Mouse (Mus musculus) mesoderm, embryonic 11.5 days (tissue): ENCODE measurements at regions not wholly inside any gene's neighbourhood (a gene's known extent, or its start where the extent isn't known, plus 50 kb on each side); places are given as distances from the start of the nearest gene placed in this dataset.

Experiments used
- DNase-seq: peaks from one replicate; pipeline ENCODE4 v3.0.0-alpha.2; 2012; ENCODE audit warnings: low read depth, low spot score

GRCm38 (mm10) chr17:48592457-48592856, 137.8 kb downstream of the Unc5cl start:
- no peak for DNase-seq

- no peak for DNase-seq
These were observed 140.8 kb downstream of the Unc5cl start for GRCm38 (mm10) chr17:48595418-48595963.

DNA sequence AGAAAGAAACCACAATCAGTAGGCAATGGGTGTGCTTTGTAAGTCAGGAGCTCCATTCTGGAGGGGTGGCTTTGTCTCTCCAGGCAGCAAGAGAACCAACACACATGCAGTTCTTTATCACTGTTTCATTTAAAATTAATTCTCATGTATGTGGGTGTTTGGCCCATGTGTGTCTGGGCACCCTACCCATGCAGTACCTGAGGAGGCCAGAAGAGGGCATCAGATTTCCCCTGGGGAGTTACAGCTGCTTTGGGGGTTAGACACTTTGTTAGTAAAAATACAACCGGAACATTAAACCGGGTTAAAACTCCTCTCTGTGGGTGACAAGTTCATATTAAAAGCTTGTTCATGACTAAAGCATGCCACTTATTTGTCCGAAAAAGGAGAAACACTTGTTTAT, 141.7 kb downstream of the Unc5cl start:
- no peak for DNase-seq

DNA sequence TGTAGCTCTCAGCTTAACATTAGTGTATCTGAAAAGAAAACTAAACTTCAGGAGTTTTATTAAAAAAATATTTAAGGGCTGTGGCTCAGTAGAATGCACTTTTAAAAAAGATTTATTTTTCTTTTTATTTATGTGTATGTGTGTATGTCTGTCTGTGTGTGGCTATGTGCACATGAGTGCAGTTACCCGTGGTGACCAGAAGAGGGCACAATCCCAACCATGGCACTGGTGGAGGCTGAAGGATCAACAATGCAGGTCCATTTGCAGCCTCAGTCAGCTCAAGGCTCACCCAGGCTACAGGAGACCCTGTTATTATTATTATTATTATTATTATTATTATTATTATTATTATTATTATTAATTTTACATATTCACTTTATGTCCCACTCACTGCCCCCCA, 142.6 kb downstream of the Unc5cl start:
- DNase-seq: no peak

- DNase-seq: no peak
These were observed 143.9 kb downstream of the Unc5cl start for GRCm38 (mm10) chr17:48598471-48599141.

GRCm38 (mm10) chr17:48600176-48600575, 145.5 kb downstream of the Unc5cl start:
- DNase-seq: no peak

DNA sequence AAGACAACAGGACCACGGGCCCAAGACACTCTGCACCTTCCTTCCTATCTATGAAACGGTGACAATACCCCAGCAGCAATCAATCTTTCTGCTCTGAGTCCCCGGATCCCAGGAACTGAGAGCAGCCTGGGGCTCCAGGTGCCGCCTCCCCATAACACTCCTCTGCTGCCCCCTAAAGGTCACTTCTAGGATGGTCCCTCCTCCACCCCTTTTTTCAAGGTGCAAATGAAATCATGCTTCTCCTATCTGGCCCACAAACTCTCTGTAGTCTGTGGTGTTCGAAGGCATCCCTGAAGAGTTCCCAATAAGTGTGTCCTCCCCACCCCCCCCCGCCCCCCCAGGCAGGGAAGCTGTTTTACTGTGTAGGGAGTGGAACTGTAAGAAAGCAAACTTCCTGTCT, 147.9 kb downstream of the Unc5cl start:
- peak; percentile 67 for DNase-seq

- no peak for DNase-seq
These were observed 152.1 kb downstream of the Unc5cl start for GRCm38 (mm10) chr17:48606767-48607166.

- DNase-seq: no peak
These were observed 153.6 kb downstream of the Unc5cl start for GRCm38 (mm10) chr17:48608315-48608714.

DNA sequence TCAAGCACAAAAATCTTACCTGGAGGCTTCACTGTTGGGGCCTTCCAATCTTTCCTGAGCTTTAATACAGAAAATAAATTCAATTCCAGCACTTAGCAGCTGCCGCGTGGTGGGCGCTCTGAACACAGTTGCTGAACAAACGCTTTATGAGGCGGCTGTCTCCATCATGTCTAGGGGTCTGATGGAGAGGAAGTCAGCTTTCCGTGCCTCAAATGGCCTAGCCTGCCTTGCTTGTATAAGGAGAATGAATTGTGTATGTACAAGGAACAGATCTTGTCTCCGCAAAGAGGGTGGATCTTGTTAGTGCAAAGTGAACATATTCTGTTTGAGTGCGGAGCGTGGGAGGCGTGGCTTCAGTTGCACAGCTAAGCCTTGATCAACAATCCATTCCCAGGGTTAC, 155.4 kb downstream of the Unc5cl start:
- no peak for DNase-seq

DNA sequence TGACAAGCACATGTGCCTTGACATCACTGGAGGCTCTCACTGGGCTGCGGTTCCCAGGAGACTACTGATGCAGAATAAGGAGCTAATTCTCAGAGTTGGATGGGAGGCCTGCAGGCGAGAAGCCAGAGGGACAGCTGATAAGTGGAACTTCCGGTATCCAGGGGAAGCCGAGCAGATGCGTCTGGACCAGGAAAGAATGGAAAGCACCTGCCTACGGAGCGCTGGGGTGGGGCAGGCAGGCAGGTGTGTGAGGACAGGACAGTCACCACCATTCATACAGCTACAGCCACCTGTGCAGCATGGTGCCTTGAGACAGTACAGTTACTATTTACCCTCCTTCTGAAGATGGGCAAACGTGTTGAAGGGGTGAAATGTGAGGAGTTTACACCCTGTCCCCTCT, 156.1 kb downstream of the Unc5cl start:
- no peak for DNase-seq

DNA sequence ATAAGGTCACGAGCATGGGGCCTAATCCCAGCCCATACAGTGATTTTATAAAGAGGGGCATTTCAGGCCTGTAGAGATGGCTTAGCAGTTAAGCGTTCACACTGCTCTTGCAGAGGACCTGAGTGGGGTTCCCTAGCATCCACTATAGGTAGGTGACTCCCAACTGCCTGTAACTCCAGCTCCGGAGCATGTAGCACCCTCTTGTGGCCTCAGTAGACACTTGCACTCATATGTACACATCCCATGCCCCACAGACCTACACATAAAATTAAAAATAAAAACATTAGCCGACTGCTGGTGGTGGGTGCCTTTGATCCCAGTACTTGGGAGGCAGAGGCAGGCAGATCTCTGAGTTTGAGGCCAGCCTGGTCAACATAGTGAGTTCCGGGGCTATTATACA, 158.8 kb downstream of the Unc5cl start:
- DNase-seq: no peak

DNA sequence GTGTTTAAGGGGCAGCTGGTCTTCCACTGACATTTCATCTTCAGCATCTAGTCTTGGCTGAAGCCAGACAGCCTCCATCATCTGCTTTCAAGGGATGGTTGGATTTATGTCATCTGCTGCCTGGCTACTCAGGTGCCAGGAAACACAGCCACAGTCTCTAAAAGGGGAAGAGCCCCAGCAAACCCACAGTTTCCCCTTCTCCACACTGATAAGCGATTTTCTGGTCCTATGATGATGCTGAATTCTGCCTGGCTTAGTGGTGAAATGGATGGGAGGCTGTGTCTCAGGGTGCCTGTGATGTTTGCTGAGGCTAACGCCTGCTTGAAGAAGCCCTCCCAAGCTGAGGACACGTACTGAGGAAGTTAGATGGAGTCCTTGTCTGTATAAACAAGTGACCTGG, 160.5 kb downstream of the Unc5cl start:
- DNase-seq: no peak

- DNase-seq: no peak
These were observed 161.5 kb downstream of the Unc5cl start for GRCm38 (mm10) chr17:48616205-48616604.

- DNase-seq: no peak
These were observed 166.2 kb downstream of the Unc5cl start for GRCm38 (mm10) chr17:48620896-48621295.

GRCm38 (mm10) chr17:48621676-48622075, 167.0 kb downstream of the Unc5cl start:
- no peak for DNase-seq

DNA sequence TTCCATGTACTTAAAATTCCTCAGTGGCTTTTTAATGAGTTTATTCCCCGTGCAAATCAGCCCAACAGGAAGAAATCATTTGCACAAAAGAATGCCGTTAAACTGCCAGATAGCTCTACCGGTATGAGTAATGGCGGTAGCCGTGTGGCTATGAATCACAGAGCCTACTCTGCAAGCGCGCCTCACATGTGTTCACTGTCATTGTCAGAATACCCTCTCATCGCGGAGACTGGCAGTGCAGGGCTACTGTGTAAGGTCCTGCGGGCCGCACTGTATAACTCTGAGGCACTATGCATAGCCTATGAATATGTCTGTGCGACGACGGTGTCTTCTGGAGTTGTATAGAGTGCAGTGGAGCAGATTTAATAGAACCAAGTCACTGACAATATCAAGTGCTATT, 170.2 kb downstream of the Unc5cl start:
- no peak for DNase-seq

GRCm38 (mm10) chr17:48625971-48626370, 171.3 kb downstream of the Unc5cl start:
- no peak for DNase-seq

- no peak for DNase-seq
These were observed 184.9 kb downstream of the Unc5cl start for GRCm38 (mm10) chr17:48639611-48640010.

DNA sequence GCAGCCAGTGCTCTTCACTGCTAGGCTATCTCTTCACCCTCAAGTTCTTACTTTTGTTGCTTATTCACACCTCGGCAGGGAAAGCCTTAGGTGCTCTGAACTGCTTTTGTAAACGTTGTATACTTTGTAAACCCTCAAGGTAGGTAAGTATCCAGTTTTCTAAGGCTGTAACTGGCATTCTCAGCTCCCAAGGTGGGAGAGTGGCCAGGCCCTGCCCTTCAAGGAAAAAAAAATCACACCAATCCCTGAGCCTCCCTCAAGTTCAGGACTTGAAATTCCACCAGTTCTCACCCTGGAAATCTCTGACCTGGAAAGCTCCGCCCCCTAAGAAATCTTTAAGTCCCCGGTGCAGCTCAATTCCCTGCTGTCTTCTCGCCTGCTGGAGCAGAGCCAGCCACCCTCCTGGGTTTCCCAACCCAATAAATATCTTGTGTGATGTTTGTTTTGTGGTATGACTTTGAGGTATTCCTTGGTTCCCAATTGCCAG, 188.9 kb downstream of the Unc5cl start:
- no peak for DNase-seq

DNA sequence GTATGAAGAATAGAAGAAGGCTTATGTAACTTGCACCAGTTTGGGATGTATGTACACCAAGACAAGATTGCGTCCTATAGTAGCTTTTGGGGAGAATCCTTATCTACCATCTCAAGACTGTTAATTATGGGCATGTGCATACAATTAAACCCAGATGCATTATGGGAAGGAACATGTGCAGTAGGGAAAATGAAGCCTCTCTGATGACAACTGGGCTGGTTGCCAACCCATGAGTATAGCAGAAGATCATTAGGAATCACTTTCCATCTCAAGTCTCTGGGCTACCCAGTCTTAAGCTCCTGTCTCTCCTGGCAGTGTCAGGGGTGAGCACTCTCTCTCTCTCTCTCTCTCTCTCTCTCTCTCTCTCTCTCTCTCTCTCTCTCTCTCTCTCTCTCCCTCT, 190.4 kb downstream of the Unc5cl start:
- DNase-seq: no peak

DNA sequence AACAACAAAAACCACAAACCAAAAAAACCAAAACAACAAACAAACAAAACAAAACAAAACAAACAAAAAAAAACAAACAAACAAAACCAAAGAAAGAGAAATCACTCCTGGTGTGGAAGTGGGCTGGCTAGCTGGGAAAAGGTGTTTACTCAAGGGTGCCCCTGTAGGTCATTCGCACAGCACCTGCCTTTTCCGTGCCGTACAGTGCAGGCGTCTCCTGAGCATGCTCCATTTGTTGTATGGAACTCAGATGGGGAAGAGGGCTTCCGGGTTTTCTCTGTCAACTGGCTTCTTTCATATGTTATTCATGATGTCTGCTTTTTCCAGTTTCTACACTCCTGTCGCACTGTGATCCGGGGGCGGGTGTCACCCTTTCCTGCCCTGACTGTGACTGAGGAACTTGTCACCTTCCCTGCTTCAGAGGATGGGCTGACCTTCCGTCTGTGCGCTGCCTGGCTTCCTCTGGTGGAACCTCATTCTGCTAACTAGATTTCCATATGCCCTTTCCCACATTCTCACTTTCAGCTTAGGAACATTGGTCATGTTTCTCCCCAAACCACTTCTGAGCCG, 192.0 kb downstream of the Unc5cl start:
- no peak for DNase-seq

DNA sequence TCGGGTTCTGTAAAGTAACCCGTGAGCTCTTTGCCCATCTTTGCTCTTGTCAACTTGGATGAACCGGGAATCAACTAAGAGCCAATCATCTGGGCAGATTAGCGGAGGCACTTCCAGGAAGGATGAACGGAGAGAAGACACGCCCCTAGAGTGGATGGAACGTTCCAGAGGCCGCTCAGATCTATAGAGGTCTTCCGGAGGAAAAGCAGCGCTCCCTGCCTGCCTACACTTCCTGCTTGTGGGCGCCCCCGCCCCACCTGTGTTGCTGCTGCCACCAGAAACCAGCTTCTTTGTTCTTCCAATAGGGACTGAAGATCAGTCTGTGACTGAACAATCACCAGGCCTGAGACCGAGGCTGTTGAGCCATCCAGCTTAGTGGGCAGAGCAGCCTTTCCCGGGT, 192.7 kb downstream of the Unc5cl start:
- DNase-seq: no peak
